Mouse (Mus musculus) ES-Bruce4 (cell line): Measurements from ENCODE around the gene Acvrl1. TPM values are rescaled to one million over a fixed set of nuclear protein-coding genes. Genes with fewer than 3 reads are reported as not detected.

Source experiments
- H3K27ac ChIP-seq: 2 replicates; pipeline ENCODE4 v1.5.1; 2012; ENCODE audit warnings: low read length, inconsistent platforms; ENCODE audit not compliant: insufficient read depth
- H3K27me3 ChIP-seq: 2 replicates; pipeline ENCODE4 v1.6.1; 2012; ENCODE audit warnings: mild to moderate bottlenecking, low read length, inconsistent platforms; ENCODE audit not compliant: control insufficient read depth, poor library complexity, insufficient read depth, severe bottlenecking
- H3K36me3 ChIP-seq: 2 replicates; pipeline ENCODE4 v1.6.1; 2012; ENCODE audit warnings: inconsistent platforms, mild to moderate bottlenecking, low read length, moderate library complexity; ENCODE audit not compliant: control insufficient read depth, poor library complexity, insufficient read depth, severe bottlenecking
- H3K4me1 ChIP-seq: one replicate; pipeline ENCODE4 v1.8.1; 2011; ENCODE audit warnings: low read length; ENCODE audit not compliant: control insufficient read depth, insufficient read depth
- H3K4me3 ChIP-seq: 2 replicates; pipeline ENCODE4 v1.5.1; 2011; ENCODE audit warnings: low read depth, mild to moderate bottlenecking, low read length
- H3K9ac ChIP-seq: 2 replicates; pipeline ENCODE4 v1.6.1; 2012; ENCODE audit warnings: low read depth, mild to moderate bottlenecking, inconsistent platforms; ENCODE audit not compliant: poor library complexity, severe bottlenecking
- H3K9me3 ChIP-seq: replicated peaks from 2 replicates; pipeline ENCODE4 v1.6.1; 2012; ENCODE audit warnings: mild to moderate bottlenecking, low read length, inconsistent platforms; ENCODE audit not compliant: control insufficient read depth, poor library complexity, insufficient read depth, severe bottlenecking
- CTCF ChIP-seq: IDR thresholded peaks from one replicate; pipeline ENCODE4 v1.8.1; 2011; ENCODE audit warnings: low read depth, low read length
- EP300 ChIP-seq: IDR thresholded peaks from 2 replicates; pipeline ENCODE4 v1.6.1; 2011; ENCODE audit warnings: low read depth, low read length; ENCODE audit not compliant: insufficient read depth
- POLR2A ChIP-seq: IDR thresholded peaks from one replicate; pipeline ENCODE4 v1.8.1; 2011; ENCODE audit warnings: low read length; ENCODE audit not compliant: insufficient read depth
- polyA plus RNA-seq: library from polyadenylated mRNA; stranded (reverse); fragments of >200 nt; gene quantifications from 2 replicates; pipeline ENCODE4 v1.2.4, GENCODE M21; 2011; ENCODE audit warnings: low read depth; ENCODE audit not compliant: missing spikeins, insufficient read depth, insufficient read length

Gene Acvrl1
- polyA plus RNA-seq, 1 experiment: 2.7 TPM

GRCm38 (mm10) chr15:101174294-101175130 lies 46.2 kb downstream of the Acvrl1 start:
- Histone ChIP-seq H3K4me3 (peak overlapping the region; percentile 72), H3K27ac (no peak overlapping the region), H3K4me1 (peaks cover 6% of the 10 kb centered on the region), H3K9ac (peak overlapping the region; percentile 95), H3K27me3 (peaks cover 3% of the 10 kb centered on the region; the same call in 1 of the 2 replicates), H3K9me3 (no peaks in the 10 kb centered on the region), H3K36me3 (no peaks in the 10 kb centered on the region)
- TF ChIP-seq CTCF (no peak), POLR2A (no peak), EP300 (no peak)

GRCm38 (mm10) chr15:101175131-101175460 lies 46.8 kb downstream of the Acvrl1 start:
- H3K4me3 ChIP-seq: peak overlapping the region; percentile 72
- no peak for TF ChIP-seq POLR2A
- no peak for TF ChIP-seq CTCF
- TF ChIP-seq EP300: no peak
- no peak overlapping the region for H3K27ac ChIP-seq
- peak overlapping the region; percentile 95 for H3K9ac ChIP-seq
- peaks cover 6% of the 10 kb centered on the region for H3K4me1 ChIP-seq
- H3K9me3 ChIP-seq: no peaks in the 10 kb centered on the region
- H3K36me3 ChIP-seq: no peaks in the 10 kb centered on the region
- H3K27me3 ChIP-seq: peaks cover 3% of the 10 kb centered on the region; the same call in 1 of the 2 replicates

- H3K4me3 ChIP-seq: peak overlapping the region; percentile 21
- no peaks in the 10 kb centered on the region for H3K36me3 ChIP-seq
- no peak overlapping the region for H3K27ac ChIP-seq
- H3K27me3 ChIP-seq: peaks cover 3% of the 10 kb centered on the region; the same call in 1 of the 2 replicates
- no peaks in the 10 kb centered on the region for H3K9me3 ChIP-seq
- H3K9ac ChIP-seq: 0 out of 2 replicates have a peak overlapping the region, but pooled peaks have one; percentile 95
- peaks cover 8% of the 10 kb centered on the region for H3K4me1 ChIP-seq
- no peak for TF ChIP-seq EP300
- TF ChIP-seq CTCF: no peak
- no peak for TF ChIP-seq POLR2A
Observed at GRCm38 (mm10) chr15:101175613-101176283, 47.4 kb downstream of the Acvrl1 start.

GRCm38 (mm10) chr15:101176284-101176680 lies 48.0 kb downstream of the Acvrl1 start:
- peaks cover 3% of the 10 kb centered on the region; the same call in 1 of the 2 replicates for H3K27me3 ChIP-seq
- TF ChIP-seq CTCF: no peak
- no peak for TF ChIP-seq POLR2A
- no peak for TF ChIP-seq EP300
- peaks cover 9% of the 10 kb centered on the region for H3K4me1 ChIP-seq
- H3K36me3 ChIP-seq: no peaks in the 10 kb centered on the region
- no peak overlapping the region for H3K27ac ChIP-seq
- no peak overlapping the region for H3K4me3 ChIP-seq
- no peak overlapping the region for H3K9ac ChIP-seq
- no peaks in the 10 kb centered on the region for H3K9me3 ChIP-seq

- TF ChIP-seq POLR2A (no peak), CTCF (no peak), EP300 (no peak)
- Histone ChIP-seq H3K4me3 (no peak overlapping the region), H3K9ac (no peak overlapping the region), H3K4me1 (peaks cover 9% of the 10 kb centered on the region), H3K9me3 (no peaks in the 10 kb centered on the region), H3K27me3 (peaks cover 3% of the 10 kb centered on the region; the same call in 1 of the 2 replicates), H3K27ac (no peak overlapping the region), H3K36me3 (no peaks in the 10 kb centered on the region)
Observed at GRCm38 (mm10) chr15:101176795-101177691, 48.7 kb downstream of the Acvrl1 start.
